Mouse (Mus musculus): ENCODE results near the gene Klc2. TPM values are rescaled to one million over a fixed set of nuclear protein-coding genes. Genes with fewer than 3 reads are reported as not detected.
A peak's percentile ranks its signal among the peaks of the same experiment; 100 is the strongest.

Klc2 gene
- polyA plus RNA-seq, 1 experiment = 92.9 TPM

- Histone ChIP-seq H3K27me3 (ENCODE audit: control insufficient read depth, insufficient read depth, low read length) (no peaks in the 10 kb centered on the region), H3K36me3 (ENCODE audit: control insufficient read depth, insufficient read depth, low read length) (peaks cover 9% of the 10 kb centered on the region), H3K27ac (ENCODE audit: control insufficient read depth, insufficient read depth, low read depth, low read length) (no peak overlapping the region), H3K4me1 (ENCODE audit: control insufficient read depth, insufficient read depth, low read length) (no peaks in the 10 kb centered on the region), H3K4me3 (ENCODE audit: control insufficient read depth, low read depth, low read length) (no peak overlapping the region)
- no peak for TF ChIP-seq CTCF (IDR thresholded peaks at IDR 0.05; ENCODE audit: control insufficient read depth, insufficient read depth, insufficient replicate concordance, low read depth, low read length)
- TF ChIP-seq POLR2A (IDR thresholded peaks at IDR 0.05; ENCODE audit: control insufficient read depth, low read depth, low read length) = no peak
Measured at GRCm38 (mm10) chr19:5139640-5140039, 21.3 kb upstream of the Klc2 start.

DNA sequence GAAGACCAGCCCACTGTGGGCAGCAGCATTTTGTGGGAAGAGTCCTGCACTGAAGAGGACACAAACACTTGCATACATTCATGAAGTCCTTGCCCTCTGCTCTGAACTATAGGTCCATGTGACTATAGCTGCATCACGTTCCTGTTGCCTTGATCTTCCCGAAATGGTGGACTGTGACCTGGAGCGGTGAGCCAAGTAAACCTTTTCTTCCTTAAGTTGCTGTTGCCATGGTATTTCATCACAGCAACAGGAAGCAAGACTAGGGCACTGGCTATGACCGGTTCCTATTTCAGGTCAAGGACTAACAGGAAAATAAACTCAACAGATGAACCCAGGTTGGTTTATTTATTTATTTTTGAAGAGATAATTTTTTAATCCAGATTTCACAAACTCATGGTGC is 12.9 kb upstream of the Klc2 start:
- TF ChIP-seq CTCF (IDR thresholded peaks at IDR 0.05; ENCODE audit: control insufficient read depth, insufficient read depth, insufficient replicate concordance, low read depth, low read length) = no peak
- TF ChIP-seq POLR2A (IDR thresholded peaks at IDR 0.05; ENCODE audit: control insufficient read depth, low read depth, low read length) = no peak
- no peak overlapping the region for H3K27ac ChIP-seq (ENCODE audit: control insufficient read depth, insufficient read depth, low read depth, low read length)
- no peaks in the 10 kb centered on the region; the same call in 1 of the 2 replicates for H3K36me3 ChIP-seq (ENCODE audit: control insufficient read depth, insufficient read depth, low read length)
- no peaks in the 10 kb centered on the region for H3K27me3 ChIP-seq (ENCODE audit: control insufficient read depth, insufficient read depth, low read length)
- H3K4me3 ChIP-seq (ENCODE audit: control insufficient read depth, low read depth, low read length) = no peak overlapping the region
- no peaks in the 10 kb centered on the region for H3K4me1 ChIP-seq (ENCODE audit: control insufficient read depth, insufficient read depth, low read length)

- H3K36me3 ChIP-seq (ENCODE audit: control insufficient read depth, insufficient read depth, low read length) = no peaks in the 10 kb centered on the region
- no peaks in the 10 kb centered on the region for H3K4me1 ChIP-seq (ENCODE audit: control insufficient read depth, insufficient read depth, low read length)
- no peak overlapping the region for H3K4me3 ChIP-seq (ENCODE audit: control insufficient read depth, low read depth, low read length)
- no peak overlapping the region for H3K27ac ChIP-seq (ENCODE audit: control insufficient read depth, insufficient read depth, low read depth, low read length)
- H3K27me3 ChIP-seq (ENCODE audit: control insufficient read depth, insufficient read depth, low read length) = no peaks in the 10 kb centered on the region
- no peak for TF ChIP-seq CTCF (IDR thresholded peaks at IDR 0.05; ENCODE audit: control insufficient read depth, insufficient read depth, insufficient replicate concordance, low read depth, low read length)
- TF ChIP-seq POLR2A (IDR thresholded peaks at IDR 0.05; ENCODE audit: control insufficient read depth, low read depth, low read length) = no peak
Measured at GRCm38 (mm10) chr19:5129770-5130169, 11.4 kb upstream of the Klc2 start.

DNA sequence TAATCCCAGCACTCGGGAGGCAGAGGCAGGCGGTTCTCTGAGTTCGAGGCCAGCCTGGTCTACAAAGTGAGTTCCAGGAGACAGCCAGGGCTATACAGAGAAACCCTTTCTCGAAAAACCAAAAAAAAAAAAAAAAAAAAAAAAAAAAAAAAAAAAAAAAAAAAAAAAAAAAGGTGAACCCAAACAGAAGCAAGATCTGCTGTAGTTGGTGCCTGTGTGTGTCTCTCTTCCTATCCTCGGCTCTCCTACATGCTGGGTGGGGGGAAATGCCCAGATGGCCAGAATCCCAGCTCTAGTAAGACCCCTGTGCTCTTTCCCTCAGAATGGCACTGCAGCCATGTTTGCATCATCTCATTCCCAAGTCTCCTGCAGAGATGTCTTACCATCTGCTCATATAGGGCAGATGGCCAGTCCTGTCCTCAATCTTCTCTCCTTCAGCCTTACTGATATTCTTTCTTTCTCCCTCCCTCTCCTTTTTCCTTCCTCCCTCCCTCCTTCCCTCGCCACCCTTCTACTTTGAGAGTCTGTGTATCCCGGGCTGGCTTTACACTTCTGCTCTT is 5.8 kb upstream of the Klc2 start:
- Histone ChIP-seq H3K4me3 (ENCODE audit: control insufficient read depth, low read depth, low read length) (no peak overlapping the region), H3K27ac (ENCODE audit: control insufficient read depth, insufficient read depth, low read depth, low read length) (peak overlapping the region; percentile 76)

DNA sequence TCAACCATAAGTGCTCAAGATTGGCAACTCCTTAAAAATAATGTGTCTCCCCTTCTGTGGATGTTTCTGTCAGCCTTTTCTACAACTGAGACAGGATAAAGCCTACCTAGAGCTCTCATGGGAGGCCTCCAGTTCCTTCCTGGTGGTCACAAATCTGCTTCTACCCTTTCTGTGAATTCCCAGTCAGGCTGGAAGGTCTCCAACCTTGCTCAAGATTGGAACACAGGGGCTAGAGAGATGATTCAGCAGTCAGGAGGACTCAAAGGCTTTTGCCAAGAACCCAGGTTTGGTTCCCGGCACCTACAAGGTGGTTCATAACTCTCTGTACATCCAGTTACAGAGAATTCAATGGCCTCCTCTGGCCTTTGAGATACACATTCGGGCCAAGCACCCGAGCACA is 4.9 kb upstream of the Klc2 start:
- Histone ChIP-seq H3K4me3 (ENCODE audit: control insufficient read depth, low read depth, low read length) (no peak overlapping the region), H3K36me3 (ENCODE audit: control insufficient read depth, insufficient read depth, low read length) (no peaks in the 10 kb centered on the region), H3K27ac (ENCODE audit: control insufficient read depth, insufficient read depth, low read depth, low read length) (peak overlapping the region; percentile 86), H3K4me1 (ENCODE audit: control insufficient read depth, insufficient read depth, low read length) (peaks cover 10% of the 10 kb centered on the region), H3K27me3 (ENCODE audit: control insufficient read depth, insufficient read depth, low read length) (no peaks in the 10 kb centered on the region)
- TF ChIP-seq POLR2A (IDR thresholded peaks at IDR 0.05; ENCODE audit: control insufficient read depth, low read depth, low read length) (no peak), CTCF (IDR thresholded peaks at IDR 0.05; ENCODE audit: control insufficient read depth, insufficient read depth, insufficient replicate concordance, low read depth, low read length) (no peak)

More for the DNA sequence above, 5.8 kb upstream of the Klc2 start:
- Histone ChIP-seq H3K36me3 (ENCODE audit: control insufficient read depth, insufficient read depth, low read length) (no peaks in the 10 kb centered on the region), H3K4me1 (ENCODE audit: control insufficient read depth, insufficient read depth, low read length) (peaks cover 2% of the 10 kb centered on the region; the same call in 1 of the 2 replicates), H3K27me3 (ENCODE audit: control insufficient read depth, insufficient read depth, low read length) (no peaks in the 10 kb centered on the region)
- no peak for TF ChIP-seq POLR2A (IDR thresholded peaks at IDR 0.05; ENCODE audit: control insufficient read depth, low read depth, low read length)
- TF ChIP-seq CTCF (IDR thresholded peaks at IDR 0.05; ENCODE audit: control insufficient read depth, insufficient read depth, insufficient replicate concordance, low read depth, low read length) = no peak

DNA sequence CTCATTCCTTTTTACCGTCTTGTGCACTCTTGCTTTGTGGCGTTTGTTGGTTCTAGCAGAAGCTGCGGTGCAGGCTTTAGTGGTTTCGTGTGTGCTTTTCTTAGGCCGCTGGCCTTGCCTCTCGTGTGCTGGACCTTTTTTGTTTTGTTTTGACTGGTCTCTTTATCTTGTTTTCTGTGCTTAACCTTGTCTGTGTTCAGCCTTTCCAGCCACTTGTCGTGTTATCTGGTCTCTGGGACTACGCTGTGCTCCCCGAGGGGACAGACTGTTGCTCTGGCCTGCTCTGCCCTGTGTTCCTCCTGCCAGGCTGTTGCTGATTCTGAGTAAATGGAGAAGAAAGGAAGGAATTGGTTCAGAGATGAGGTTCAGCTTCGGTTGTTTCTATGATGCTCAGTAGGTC is 4.1 kb upstream of the Klc2 start:
- TF ChIP-seq POLR2A (IDR thresholded peaks at IDR 0.05; ENCODE audit: control insufficient read depth, low read depth, low read length) = 0 out of 2 replicates have a peak, but pooled peaks have one; percentile 36
- TF ChIP-seq CTCF (IDR thresholded peaks at IDR 0.05; ENCODE audit: control insufficient read depth, insufficient read depth, insufficient replicate concordance, low read depth, low read length) = no peak
- Histone ChIP-seq H3K27me3 (ENCODE audit: control insufficient read depth, insufficient read depth, low read length) (no peaks in the 10 kb centered on the region), H3K4me3 (ENCODE audit: control insufficient read depth, low read depth, low read length) (no peak overlapping the region)

GRCm38 (mm10) chr19:5117494-5118383 is 621 bp downstream of the Klc2 start:
- peak overlapping the region; percentile 94 for H3K27ac ChIP-seq (ENCODE audit: control insufficient read depth, insufficient read depth, low read depth, low read length)
- peak overlapping the region; percentile 93 for H3K4me3 ChIP-seq (ENCODE audit: control insufficient read depth, low read depth, low read length)
- H3K4me1 ChIP-seq (ENCODE audit: control insufficient read depth, insufficient read depth, low read length) = peaks cover 14% of the 10 kb centered on the region
- TF ChIP-seq CTCF (IDR thresholded peaks at IDR 0.05; ENCODE audit: control insufficient read depth, insufficient read depth, insufficient replicate concordance, low read depth, low read length) = peak; percentile 83
- peak; percentile 81 for TF ChIP-seq POLR2A (IDR thresholded peaks at IDR 0.05; ENCODE audit: control insufficient read depth, low read depth, low read length)
- H3K36me3 ChIP-seq (ENCODE audit: control insufficient read depth, insufficient read depth, low read length) = no peaks in the 10 kb centered on the region
- no peaks in the 10 kb centered on the region for H3K27me3 ChIP-seq (ENCODE audit: control insufficient read depth, insufficient read depth, low read length)

More for the DNA sequence above, 4.1 kb upstream of the Klc2 start:
- no peaks in the 10 kb centered on the region for H3K36me3 ChIP-seq (ENCODE audit: control insufficient read depth, insufficient read depth, low read length)
- H3K4me1 ChIP-seq (ENCODE audit: control insufficient read depth, insufficient read depth, low read length) = peaks cover 10% of the 10 kb centered on the region
- peak overlapping the region; percentile 86 for H3K27ac ChIP-seq (ENCODE audit: control insufficient read depth, insufficient read depth, low read depth, low read length)
